Mouse (Mus musculus): ENCODE measurements around the gene Tns1.
A peak's percentile ranks its signal among the peaks of the same experiment; 100 is the strongest.

Gene Tns1

GRCm38 (mm10) chr1:74031771-74032609 lies 92.3 kb downstream of the Tns1 start:
- DNase-seq (ENCODE audit: low spot score): peak; percentile 57

DNA sequence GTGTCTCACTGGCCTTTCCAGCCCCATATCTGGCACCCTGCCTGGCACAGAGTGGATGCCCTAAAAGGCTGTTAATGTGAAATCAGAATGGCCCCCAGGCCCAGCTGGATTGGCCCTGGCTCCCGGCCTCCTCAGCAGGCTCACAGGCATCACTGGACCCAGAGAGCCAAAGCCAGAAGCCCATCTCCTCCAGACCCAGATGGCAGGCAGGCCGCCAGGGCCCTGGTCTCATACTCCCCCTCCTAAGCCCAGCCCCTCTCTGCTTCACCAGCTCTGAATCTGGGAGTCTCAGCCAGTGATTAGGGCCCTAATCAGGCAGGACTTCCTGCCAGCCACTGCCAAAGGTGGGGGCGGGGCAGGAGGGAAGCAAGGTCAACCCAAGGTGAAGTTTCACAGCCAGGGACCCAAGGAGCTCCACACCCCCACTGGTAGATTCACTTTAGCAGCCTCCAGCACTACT lies 93.3 kb downstream of the Tns1 start:
- peak; percentile 71 for DNase-seq (ENCODE audit: low spot score)

GRCm38 (mm10) chr1:74030285-74030684 lies 94.0 kb downstream of the Tns1 start:
- no peak for DNase-seq (ENCODE audit: low spot score)

GRCm38 (mm10) chr1:74029669-74030068 lies 94.6 kb downstream of the Tns1 start:
- no peak for DNase-seq (ENCODE audit: low spot score)

DNA sequence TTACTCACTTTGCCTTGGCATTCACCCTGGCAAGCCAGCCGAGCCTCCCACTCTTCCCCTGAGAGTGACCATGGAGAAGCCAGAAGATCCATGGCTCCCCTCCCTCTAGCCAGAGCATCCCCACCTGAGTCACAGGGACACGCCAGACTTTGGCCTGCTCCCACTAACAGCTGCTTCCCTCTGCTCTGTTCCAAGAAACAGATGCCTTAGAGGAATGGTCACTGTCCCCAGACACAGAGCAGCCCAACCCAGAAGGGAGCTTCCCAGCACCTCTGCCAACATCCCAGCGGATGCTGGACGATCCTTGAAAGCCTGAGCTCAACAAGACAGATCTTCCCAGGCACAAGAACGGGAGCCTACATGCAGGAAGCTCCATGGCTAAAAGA lies 95.4 kb downstream of the Tns1 start:
- DNase-seq (ENCODE audit: low spot score): peak; percentile 51

- DNase-seq (ENCODE audit: low spot score): no peak
Measured at GRCm38 (mm10) chr1:74028118-74028880, 96.0 kb downstream of the Tns1 start.

DNA sequence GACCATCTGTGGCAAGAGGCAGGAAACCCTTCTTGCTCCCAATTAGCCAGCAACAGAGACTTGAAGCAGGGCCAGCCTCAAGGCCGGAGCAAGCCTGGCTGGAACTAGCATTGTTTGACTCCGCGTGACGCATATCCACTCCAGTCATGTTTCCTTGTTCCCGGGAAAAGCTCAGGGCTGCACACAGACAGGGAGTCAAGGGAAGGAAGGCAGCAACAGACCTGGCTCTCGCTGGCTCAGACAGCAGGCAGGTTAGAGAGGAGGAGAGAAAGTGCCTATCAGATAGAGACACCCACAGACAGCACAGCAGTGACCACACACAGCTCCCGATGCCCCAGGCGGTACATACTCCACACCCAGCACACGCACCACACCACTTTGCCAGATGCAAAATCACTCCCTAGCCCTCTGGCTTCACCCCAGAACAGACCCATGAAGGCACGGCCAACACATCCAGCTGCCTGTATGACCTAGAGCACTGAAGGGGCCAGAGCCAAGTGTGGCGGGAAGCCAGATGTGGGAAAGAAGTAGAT lies 96.6 kb downstream of the Tns1 start:
- DNase-seq (ENCODE audit: low spot score): peak; percentile 91

DNA sequence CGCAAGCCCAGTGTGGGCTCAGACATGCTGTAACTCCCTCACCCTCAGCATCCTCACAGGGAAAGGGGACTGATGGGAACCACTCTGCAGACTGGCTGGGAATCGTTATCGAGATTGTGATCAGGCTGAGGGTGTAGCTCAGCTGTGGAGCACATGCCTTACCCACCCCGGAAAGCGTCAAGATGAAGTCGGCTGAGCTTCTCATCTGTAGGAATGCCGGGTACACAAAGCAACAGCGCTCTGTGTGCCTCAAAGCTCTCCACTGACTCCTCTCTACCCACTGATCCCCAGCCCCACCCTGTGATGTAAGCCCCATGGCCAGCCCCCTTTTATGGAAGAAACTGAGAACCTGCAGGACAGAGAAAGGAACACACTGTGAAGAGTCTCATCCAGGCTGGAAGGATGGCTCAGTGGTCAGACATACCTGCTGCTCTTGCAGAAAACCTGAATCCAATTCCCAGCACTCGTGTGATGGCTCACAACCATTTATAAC lies 97.5 kb downstream of the Tns1 start:
- no peak for DNase-seq (ENCODE audit: low spot score)

DNA sequence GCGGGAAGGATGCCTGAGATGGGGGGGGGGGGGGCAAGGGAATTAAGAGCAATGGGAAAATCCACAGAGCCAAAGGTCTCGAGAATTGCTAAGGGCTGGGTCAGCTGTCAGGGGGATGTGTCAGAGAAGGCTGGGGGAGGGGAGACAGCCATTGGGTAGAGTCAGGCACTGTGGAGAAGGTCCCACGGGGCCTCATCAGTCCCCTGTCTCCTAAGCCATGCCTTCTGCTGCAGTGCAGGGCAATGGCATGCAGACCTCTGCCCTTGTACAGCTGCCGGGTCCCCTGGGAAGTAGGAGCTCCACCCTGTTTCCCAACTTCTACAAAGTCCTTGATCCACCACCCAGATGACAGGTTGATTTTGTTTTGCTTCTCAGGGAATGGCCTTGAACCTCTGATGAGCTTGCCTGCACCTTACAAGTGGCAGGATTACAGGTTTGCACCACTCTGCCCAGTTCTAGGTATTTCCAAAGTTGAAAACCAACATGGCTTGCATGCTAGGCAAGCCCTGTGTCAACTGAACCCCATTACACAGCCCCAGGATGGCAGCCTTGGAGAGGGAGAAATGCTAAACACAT lies 98.5 kb downstream of the Tns1 start:
- no peak for DNase-seq (ENCODE audit: low spot score)

DNA sequence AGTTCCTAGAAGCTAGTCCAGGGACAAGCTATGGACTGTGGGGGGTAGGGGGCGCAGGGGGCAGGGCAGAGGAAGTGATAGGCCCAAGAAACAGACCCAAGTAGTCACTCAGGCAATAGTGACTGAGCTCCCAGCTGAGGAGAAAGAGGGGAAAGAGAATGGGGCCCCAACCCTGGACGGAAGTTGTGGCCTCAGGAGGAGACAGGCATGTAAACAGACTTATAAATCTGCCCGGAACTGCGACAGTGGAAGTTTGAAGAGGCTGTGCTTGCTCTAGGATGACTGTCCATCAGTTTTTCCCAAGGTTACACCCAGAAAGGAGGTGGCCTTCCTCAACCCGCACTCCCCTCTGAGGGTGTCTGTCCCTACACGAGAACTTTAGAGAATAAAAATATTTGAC lies 99.0 kb downstream of the Tns1 start:
- no peak for DNase-seq (ENCODE audit: low spot score)

DNA sequence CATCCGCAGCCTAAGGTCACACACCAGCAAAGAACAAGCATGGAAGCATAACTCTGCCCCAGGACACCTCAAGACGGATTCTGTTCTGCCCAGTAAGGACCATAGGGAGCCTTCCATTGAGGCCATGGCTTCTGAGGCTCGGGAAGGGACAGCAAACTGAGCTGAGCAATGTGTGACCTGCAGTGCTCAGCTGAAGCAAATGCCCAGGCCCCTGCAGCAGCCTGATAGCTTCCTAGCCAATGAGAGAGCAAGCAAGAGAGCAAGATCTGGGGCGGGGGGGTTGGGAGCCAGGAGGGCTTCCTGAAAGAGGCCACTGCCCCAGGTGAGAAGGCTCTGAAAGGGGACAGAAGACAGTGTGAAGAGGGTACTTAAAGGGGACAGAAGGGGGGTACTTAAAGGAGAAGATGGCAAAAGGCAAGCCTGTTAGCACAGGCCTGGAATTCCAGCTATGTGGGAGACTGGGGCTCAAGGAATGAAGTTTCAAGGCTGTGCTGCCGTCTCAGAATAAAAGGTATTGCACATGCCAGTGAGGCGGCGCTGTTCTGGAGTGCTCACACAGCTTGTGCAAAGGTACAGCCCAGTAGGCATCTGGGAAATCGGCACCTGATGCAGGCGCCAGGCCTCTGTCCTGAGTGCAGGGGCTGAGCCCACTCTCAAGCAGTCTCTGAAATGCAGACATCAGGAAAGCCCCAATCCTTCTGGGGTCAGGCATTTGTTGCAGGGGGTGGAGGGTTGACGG lies 99.6 kb downstream of the Tns1 start:
- no peak for DNase-seq (ENCODE audit: low spot score)

DNA sequence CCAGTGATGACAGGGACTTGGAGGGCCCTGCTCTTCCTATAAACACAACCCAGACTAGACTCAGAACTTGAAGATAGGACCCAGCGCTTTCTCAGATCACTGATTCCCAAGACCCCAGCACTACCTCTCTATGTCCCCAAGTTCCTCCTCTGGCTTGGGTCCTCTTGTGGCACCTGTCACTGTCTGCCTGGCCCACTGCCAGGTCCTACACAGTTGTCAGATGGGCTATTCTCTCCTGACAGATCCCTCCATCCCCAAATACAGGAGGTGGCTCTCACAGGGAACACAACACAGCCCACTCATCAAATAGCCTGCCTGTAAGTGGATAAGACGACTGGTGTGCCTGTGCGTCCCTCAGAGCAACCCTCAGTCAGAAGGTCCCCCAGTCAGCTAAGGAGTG lies 101.3 kb downstream of the Tns1 start:
- DNase-seq (ENCODE audit: low spot score): no peak

GRCm38 (mm10) chr1:74022536-74022935 lies 101.7 kb downstream of the Tns1 start:
- DNase-seq (ENCODE audit: low spot score): no peak

DNA sequence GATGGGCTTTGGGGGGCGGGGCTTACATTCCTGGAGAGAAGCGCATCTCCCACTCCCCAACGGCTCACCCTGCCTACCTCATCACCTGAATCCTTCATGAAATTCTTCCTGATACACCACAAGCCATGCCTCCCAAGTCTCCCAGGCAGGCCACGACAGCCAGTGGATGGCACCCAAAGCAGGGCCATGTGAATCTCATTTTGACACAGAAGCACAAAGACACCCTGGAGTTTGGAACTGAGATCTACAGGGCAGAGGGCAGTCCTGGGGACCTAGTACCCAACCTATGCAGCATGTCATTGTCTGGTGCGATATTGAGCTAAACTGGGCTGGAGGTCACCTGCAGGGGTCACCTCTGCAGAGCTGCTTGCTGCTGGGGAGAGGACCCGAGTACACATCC lies 104.0 kb downstream of the Tns1 start:
- no peak for DNase-seq (ENCODE audit: low spot score)

DNA sequence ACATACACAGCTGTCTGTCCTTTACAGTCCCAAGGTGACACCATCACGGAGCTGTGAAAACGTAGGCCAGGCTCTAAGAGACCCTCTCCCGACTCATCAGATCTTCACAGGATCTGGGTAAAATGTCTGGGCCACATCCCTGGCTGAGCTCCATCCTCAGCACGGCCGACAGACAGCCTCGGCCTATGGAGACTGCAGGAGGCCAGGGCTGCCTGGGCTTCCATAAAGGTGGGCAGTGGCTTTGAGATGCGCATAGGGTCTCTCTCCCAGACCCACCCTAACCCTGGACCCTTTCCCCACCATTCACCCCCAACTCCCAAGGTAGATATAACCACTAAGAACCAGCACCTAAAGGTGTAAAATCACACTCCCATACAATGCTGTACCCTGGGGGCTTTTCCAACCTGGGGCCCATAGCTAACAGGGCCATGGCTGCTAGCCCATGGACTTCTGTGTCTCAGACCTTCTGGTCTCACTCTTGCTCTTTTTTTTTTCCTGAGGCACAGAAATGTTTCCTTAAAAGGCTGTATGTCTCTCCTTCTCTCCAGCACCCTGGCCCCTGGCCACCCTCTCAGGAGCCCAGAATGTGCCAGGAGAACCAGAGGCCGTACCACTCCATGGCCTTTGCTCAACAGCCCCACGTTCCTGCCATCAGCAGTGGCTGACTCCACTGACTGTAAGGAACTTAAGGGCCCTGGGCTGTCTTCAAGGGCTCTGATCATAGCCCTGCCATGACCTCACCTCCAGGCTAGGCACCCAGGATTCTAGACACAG lies 106.7 kb downstream of the Tns1 start:
- DNase-seq (ENCODE audit: low spot score): peak; percentile 91

- DNase-seq (ENCODE audit: low spot score): peak; percentile 77
Measured at GRCm38 (mm10) chr1:74016618-74017017, 107.6 kb downstream of the Tns1 start.

DNA sequence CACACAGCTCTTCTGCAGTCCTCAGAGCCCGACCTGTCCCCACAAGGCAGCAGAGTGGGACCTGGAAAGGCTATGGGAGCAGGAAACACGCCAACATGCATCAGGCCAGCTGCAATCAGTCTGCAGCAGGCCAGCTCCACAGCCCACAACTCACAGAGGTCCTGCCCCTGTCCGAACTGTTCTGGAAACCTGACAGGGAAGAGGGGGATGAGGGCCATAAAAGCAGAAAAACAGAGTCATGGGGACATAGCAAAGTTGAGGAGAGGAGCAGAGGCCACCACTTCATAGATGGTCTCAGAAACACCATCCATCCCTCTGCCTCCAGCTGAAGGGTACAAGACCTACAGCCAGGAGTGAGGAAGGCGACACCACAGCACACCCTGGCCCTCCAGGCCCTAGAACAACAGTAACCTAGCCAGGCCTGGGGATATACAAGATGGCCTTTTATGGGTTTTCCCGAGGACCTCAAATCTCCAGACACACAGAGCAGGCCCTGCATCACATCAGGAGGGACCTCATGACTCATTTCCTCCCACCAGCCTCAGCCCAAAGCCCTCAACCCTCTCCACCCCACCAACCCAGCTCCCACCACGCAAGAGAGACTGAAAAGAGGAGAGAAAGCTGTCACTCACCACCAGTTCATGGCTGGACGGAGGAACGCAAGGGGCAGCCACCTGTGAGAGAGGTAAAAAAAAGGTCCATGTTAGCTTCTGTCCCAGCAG lies 108.6 kb downstream of the Tns1 start:
- no peak for DNase-seq (ENCODE audit: low spot score)

GRCm38 (mm10) chr1:74014538-74015327 lies 109.5 kb downstream of the Tns1 start:
- peak; percentile 81 for DNase-seq (ENCODE audit: low spot score)

- no peak for DNase-seq (ENCODE audit: low spot score)
Measured at GRCm38 (mm10) chr1:74013296-74014031, 110.8 kb downstream of the Tns1 start.
